Mouse (Mus musculus): ENCODE measurements at regions not wholly inside any gene's neighbourhood (a gene's known extent, or its start where the extent isn't known, plus 50 kb on each side); places are given as distances from the start of the nearest gene placed in this dataset.

- ATAC-seq: no peak
- peaks cover 15% of the 10 kb centered on the region for H3K4me1 ChIP-seq
- 0 out of 2 replicates have a peak, but pooled peaks cover 2% of the 10 kb centered on the region for H3K27me3 ChIP-seq
- no peak overlapping the region for H3K4me2 ChIP-seq
- no peak overlapping the region for H3K4me3 ChIP-seq
- no peak overlapping the region for H3K27ac ChIP-seq
- H3K9me3 ChIP-seq (replicated peaks): no peaks in the 10 kb centered on the region
- no peaks in the 10 kb centered on the region for H3K36me3 ChIP-seq (ENCODE audit: poor library complexity, severe bottlenecking)
- no peak overlapping the region for H3K9ac ChIP-seq
- 86% methylated on average over 5 of the region's 5 CpGs for WGBS
Observed at GRCm38 (mm10) chr12:13053746-13054145, 112.0 kb upstream of the Mycn start.

GRCm38 (mm10) chr12:13052845-13053623 lies 111.3 kb upstream of the Mycn start:
- Histone ChIP-seq H3K9me3 (replicated peaks) (no peaks in the 10 kb centered on the region), H3K27ac (no peak overlapping the region), H3K27me3 (0 out of 2 replicates have a peak, but pooled peaks cover 2% of the 10 kb centered on the region), H3K4me1 (peaks cover 19% of the 10 kb centered on the region), H3K4me2 (no peak overlapping the region), H3K9ac (no peak overlapping the region), H3K4me3 (no peak overlapping the region), H3K36me3 (ENCODE audit: poor library complexity, severe bottlenecking) (no peaks in the 10 kb centered on the region)
- ATAC-seq: no peak
- 68% methylated on average over 9 of the region's 9 CpGs for whole genome bisulfite sequencing

GRCm38 (mm10) chr12:13052164-13052563 lies 110.5 kb upstream of the Mycn start:
- Histone ChIP-seq H3K4me1 (peaks cover 19% of the 10 kb centered on the region), H3K4me2 (no peak overlapping the region), H3K4me3 (no peak overlapping the region), H3K36me3 (ENCODE audit: poor library complexity, severe bottlenecking) (no peaks in the 10 kb centered on the region), H3K9ac (no peak overlapping the region), H3K27ac (no peak overlapping the region), H3K27me3 (0 out of 2 replicates have a peak, but pooled peaks cover 2% of the 10 kb centered on the region), H3K9me3 (replicated peaks) (no peaks in the 10 kb centered on the region)
- WGBS: 39% methylated on average over 6 of the region's 6 CpGs
- ATAC-seq: peak; percentile 52; the same call in 1 of the 2 replicates

- H3K27ac ChIP-seq: no peak overlapping the region
- H3K36me3 ChIP-seq (ENCODE audit: poor library complexity, severe bottlenecking): no peaks in the 10 kb centered on the region
- ATAC-seq: no peak
- 0 out of 2 replicates have a peak, but pooled peaks cover 2% of the 10 kb centered on the region for H3K27me3 ChIP-seq
- WGBS: 78% methylated on average over 8 of the region's 8 CpGs
- no peak overlapping the region for H3K9ac ChIP-seq
- H3K4me1 ChIP-seq: peaks cover 19% of the 10 kb centered on the region
- no peak overlapping the region for H3K4me2 ChIP-seq
- H3K4me3 ChIP-seq: no peak overlapping the region
- H3K9me3 ChIP-seq (replicated peaks): no peaks in the 10 kb centered on the region
Observed at GRCm38 (mm10) chr12:13049659-13050058, 107.9 kb upstream of the Mycn start.

GRCm38 (mm10) chr12:13048168-13048727 lies 106.5 kb upstream of the Mycn start:
- H3K27me3 ChIP-seq: 0 out of 2 replicates have a peak, but pooled peaks cover 2% of the 10 kb centered on the region
- 26% methylated on average over 13 of the region's 13 CpGs for WGBS

GRCm38 (mm10) chr12:13042934-13043333 lies 101.2 kb upstream of the Mycn start:
- no peaks in the 10 kb centered on the region for H3K27me3 ChIP-seq
- H3K4me1 ChIP-seq: peaks cover 9% of the 10 kb centered on the region
- H3K9me3 ChIP-seq (replicated peaks): no peaks in the 10 kb centered on the region
- H3K4me3 ChIP-seq: no peak overlapping the region
- H3K9ac ChIP-seq: no peak overlapping the region
- ATAC-seq: no peak
- H3K4me2 ChIP-seq: no peak overlapping the region
- H3K27ac ChIP-seq: no peak overlapping the region
- WGBS: 37% methylated on average over 7 of the region's 7 CpGs
- H3K36me3 ChIP-seq (ENCODE audit: poor library complexity, severe bottlenecking): no peaks in the 10 kb centered on the region

More at GRCm38 (mm10) chr12:13048168-13048727, 106.5 kb upstream of the Mycn start:
- Histone ChIP-seq H3K9me3 (replicated peaks) (no peaks in the 10 kb centered on the region), H3K4me1 (peaks cover 28% of the 10 kb centered on the region), H3K27ac (no peak overlapping the region), H3K36me3 (ENCODE audit: poor library complexity, severe bottlenecking) (no peaks in the 10 kb centered on the region), H3K4me3 (no peak overlapping the region), H3K9ac (no peak overlapping the region), H3K4me2 (no peak overlapping the region)
- ATAC-seq: no peak

GRCm38 (mm10) chr12:13035108-13035741 lies 93.5 kb upstream of the Mycn start:
- no peak overlapping the region for H3K9ac ChIP-seq
- H3K4me1 ChIP-seq: 0 out of 2 replicates have a peak, but pooled peaks cover 7% of the 10 kb centered on the region
- H3K4me2 ChIP-seq: no peak overlapping the region
- no peaks in the 10 kb centered on the region for H3K9me3 ChIP-seq (replicated peaks)
- H3K36me3 ChIP-seq (ENCODE audit: poor library complexity, severe bottlenecking): no peaks in the 10 kb centered on the region
- WGBS: 73% methylated on average over 5 of the region's 5 CpGs
- ATAC-seq: peak; percentile 82
- no peak overlapping the region for H3K4me3 ChIP-seq
- H3K27me3 ChIP-seq: no peaks in the 10 kb centered on the region
- H3K27ac ChIP-seq: peak overlapping the region; percentile 35; the same call in 1 of the 2 replicates

GRCm38 (mm10) chr12:13030333-13030732 lies 88.6 kb upstream of the Mycn start:
- H3K9me3 ChIP-seq (replicated peaks): no peaks in the 10 kb centered on the region
- peaks cover 15% of the 10 kb centered on the region for H3K4me1 ChIP-seq
- no peak overlapping the region for H3K9ac ChIP-seq
- no peak overlapping the region for H3K4me2 ChIP-seq
- no peak for ATAC-seq
- H3K27me3 ChIP-seq: no peaks in the 10 kb centered on the region
- no peak overlapping the region for H3K27ac ChIP-seq
- no peaks in the 10 kb centered on the region for H3K36me3 ChIP-seq (ENCODE audit: poor library complexity, severe bottlenecking)
- 84% methylated on average over 7 of the region's 7 CpGs for WGBS
- H3K4me3 ChIP-seq: no peak overlapping the region

GRCm38 (mm10) chr12:13028086-13028485 lies 86.4 kb upstream of the Mycn start:
- Histone ChIP-seq H3K4me1 (peaks cover 33% of the 10 kb centered on the region), H3K4me2 (no peak overlapping the region), H3K36me3 (ENCODE audit: poor library complexity, severe bottlenecking) (no peaks in the 10 kb centered on the region), H3K9ac (no peak overlapping the region), H3K27ac (no peak overlapping the region), H3K27me3 (no peaks in the 10 kb centered on the region), H3K4me3 (no peak overlapping the region), H3K9me3 (replicated peaks) (no peaks in the 10 kb centered on the region)
- 51% methylated on average over 3 of the region's 3 CpGs for WGBS
- ATAC-seq: no peak

GRCm38 (mm10) chr12:13026041-13026580 lies 84.4 kb upstream of the Mycn start:
- peaks cover 31% of the 10 kb centered on the region for H3K4me1 ChIP-seq
- H3K27me3 ChIP-seq: no peaks in the 10 kb centered on the region
- H3K27ac ChIP-seq: no peak overlapping the region
- WGBS: 52% methylated on average over 7 of the region's 7 CpGs
- H3K4me3 ChIP-seq: no peak overlapping the region
- peak; percentile 86 for ATAC-seq
- H3K36me3 ChIP-seq (ENCODE audit: poor library complexity, severe bottlenecking): no peaks in the 10 kb centered on the region
- no peaks in the 10 kb centered on the region for H3K9me3 ChIP-seq (replicated peaks)
- H3K4me2 ChIP-seq: no peak overlapping the region
- no peak overlapping the region for H3K9ac ChIP-seq

- peak; percentile 70 for ATAC-seq
- Histone ChIP-seq H3K27ac (peak overlapping the region; percentile 37), H3K4me2 (no peak overlapping the region), H3K9me3 (replicated peaks) (no peaks in the 10 kb centered on the region), H3K36me3 (ENCODE audit: poor library complexity, severe bottlenecking) (no peaks in the 10 kb centered on the region), H3K9ac (no peak overlapping the region), H3K4me1 (peaks cover 31% of the 10 kb centered on the region), H3K27me3 (no peaks in the 10 kb centered on the region), H3K4me3 (no peak overlapping the region)
- 10% methylated on average over 8 of the region's 8 CpGs for WGBS
Observed at GRCm38 (mm10) chr12:13024215-13024841, 82.6 kb upstream of the Mycn start.

All from forebrain, embryonic 13.5 days (tissue).